Mouse (Mus musculus): ENCODE measurements around the gene Rpap3.
A peak's percentile ranks its signal among the peaks of the same experiment; 100 is the strongest.

Rpap3 gene

DNA sequence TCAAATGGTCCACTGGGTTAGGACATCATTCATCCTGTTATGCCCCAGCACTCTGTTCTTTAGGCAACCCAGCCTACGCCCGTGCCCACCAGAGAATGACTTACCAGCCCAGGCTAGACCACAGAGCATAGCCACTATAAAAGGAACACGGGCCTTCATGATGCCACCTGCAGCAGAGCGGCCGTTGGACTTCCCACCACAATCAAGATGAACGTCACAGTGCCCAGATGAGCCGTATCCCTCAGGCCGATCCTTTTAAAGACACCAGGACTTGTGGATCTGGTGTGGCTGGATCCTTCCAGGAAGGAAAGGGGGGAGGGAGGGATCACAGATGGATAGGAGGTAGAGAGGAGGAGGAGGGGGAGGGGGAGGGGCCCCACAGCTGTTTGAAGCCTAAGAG, 25.5 kb upstream of the Rpap3 start, which contains the start of gene Endou:
TSS of gene Endou (minus strand) at position 229 of the 400 bp plus-strand sequence.
- DNase-seq (ENCODE audit: low spot score in 2 of 2): no peak

DNA sequence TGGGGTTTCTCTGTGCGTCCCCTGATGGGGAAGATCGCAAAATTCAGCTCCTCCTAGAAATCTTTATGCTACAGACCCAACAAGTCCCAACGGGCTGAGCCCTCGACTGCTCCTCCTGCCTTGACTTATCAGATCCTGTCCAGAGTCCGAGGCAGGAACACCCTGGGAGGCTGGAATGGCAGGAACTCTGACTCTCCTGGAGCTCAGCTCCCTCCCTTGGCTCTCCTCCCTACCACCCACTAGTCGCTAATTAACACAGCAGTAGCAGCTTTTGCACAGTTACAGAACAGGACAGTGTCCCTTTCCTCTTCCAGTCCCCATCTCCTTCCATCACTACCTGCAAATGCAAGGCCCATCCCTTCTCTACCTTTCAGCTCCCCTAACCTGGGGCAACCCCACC, 24.7 kb upstream of the Rpap3 start:
- no peak for DNase-seq (ENCODE audit: low spot score in 2 of 2)

DNA sequence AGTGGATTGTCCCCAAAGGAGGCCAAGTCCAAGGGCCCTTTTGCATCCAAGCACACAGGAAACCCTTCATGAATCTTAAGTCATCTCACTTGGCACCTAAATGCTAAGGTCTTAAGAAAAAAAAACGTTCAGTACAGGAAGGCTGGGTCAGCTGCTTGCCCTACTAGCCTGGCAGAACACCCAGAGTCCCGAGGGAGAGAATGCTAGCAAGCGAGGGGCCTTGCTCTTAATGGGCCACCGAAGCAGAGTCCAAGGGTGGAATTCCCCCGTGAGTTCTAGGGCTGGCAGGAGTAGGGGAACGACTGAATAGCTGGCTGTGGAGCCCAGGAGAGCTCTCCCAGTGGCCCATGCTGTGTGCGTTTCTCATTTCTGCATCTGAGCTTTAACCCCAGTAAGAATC, 23.2 kb upstream of the Rpap3 start:
- DNase-seq (ENCODE audit: low spot score in 2 of 2): peak in 1 of 2 experiments; percentile 34

DNA sequence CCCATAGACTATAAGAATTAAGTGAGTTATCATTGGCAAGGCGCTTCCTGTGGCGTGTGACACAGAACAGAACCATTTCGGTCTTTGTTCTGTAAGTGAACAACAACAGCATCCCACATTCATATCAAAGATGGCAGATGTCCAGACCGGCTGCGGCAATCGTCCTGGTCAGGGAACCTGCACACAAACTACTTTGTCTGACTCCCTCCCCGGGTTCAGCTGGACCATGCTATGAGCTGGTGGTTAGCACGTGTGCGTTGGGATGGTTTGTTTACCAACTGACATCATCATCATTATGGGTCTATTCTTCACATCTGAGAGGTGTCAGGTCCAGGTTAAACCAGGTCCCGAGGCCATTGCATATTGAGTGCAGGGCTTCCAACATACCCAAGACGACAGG, 22.8 kb upstream of the Rpap3 start:
- no peak for DNase-seq (ENCODE audit: low spot score in 2 of 2)

DNA sequence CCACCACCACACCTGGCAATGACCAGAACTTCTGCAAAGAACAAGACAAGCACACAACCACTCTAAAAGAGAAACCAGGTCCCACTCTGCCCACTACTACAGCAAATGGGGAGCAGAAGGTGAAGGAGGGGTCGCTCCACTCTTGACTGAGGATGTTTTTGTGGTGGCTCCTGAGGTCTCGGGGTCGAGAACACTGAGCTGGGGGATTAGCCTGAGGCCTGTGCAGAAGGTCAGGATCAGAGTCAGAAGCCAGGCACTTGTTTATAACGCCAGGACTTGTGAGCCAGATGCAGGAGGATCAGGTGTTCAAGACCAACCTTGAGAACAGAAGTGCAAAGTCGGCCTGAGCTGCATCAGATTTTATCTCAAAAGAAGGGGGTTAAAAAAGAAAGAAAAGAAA, 21.9 kb upstream of the Rpap3 start:
- DNase-seq (ENCODE audit: low spot score in 2 of 2): no peak

DNA sequence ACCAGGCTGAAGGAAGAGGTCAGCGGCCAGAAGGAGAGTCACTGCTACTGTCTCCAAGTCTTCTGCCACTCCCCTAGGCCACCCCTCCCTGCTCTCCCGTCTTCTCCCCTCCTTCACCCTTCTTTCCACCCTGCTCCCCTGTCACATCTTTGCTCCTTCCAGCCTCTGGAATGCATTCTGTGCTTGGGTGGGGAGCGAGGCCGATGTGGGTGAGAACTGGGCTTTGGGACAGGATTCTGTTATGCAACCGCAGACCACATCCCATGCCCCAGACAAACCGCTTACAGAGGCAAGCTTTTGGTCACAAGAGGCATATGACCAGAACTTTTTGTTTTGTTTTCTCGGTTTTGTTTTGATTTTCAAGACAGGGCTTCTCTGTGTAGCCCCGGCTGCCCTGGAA, 21.4 kb upstream of the Rpap3 start:
- no peak for DNase-seq (ENCODE audit: low spot score in 2 of 2)

DNA sequence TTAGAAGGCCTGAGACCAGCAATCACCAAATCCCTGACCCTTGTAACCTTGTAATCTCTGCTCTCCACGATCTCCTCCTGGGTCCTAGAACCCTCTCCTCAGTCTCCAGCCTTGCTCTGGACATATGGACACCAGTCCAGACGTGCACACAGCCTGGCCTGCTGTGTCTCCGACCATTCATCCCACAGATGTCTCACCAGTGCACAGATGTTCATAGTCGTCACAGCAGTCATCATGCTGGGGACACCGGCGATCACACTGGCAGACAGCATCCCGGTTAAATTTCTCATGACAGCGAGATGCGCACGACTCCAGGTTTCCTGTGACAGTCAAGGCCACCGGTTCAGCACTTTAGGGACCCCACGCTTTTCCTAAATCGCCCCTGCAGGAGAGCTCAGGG, 20.7 kb upstream of the Rpap3 start:
- no peak for DNase-seq (ENCODE audit: low spot score in 2 of 2)

DNA sequence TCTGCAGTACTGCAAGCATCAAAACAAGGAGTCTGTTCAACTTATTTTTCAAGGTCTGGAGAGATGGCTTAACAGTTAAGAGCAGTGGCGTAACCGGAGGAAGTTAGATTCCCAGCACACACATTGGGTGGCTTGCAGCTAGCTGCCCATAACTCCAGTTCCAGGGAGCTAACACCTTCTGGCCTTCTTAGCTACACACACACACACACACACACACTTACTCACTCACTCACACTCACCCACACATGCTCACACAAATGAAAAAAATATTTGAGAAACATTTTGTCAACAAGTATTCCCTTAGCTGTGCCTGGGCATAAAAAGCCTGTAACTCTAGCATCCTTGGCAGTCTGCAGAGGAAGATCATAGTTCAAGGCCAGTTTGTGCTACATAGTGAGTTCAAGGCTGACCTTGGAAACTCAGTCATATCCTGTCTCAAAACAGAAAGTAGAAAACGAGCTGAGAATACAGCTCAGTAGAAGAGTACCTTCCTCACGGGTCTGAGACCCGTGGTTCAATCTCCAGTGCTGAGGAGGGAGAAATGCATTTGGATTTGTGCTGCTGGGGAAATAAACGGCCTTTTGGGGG, 19.7 kb upstream of the Rpap3 start:
- DNase-seq (ENCODE audit: low spot score in 2 of 2): no peak

DNA sequence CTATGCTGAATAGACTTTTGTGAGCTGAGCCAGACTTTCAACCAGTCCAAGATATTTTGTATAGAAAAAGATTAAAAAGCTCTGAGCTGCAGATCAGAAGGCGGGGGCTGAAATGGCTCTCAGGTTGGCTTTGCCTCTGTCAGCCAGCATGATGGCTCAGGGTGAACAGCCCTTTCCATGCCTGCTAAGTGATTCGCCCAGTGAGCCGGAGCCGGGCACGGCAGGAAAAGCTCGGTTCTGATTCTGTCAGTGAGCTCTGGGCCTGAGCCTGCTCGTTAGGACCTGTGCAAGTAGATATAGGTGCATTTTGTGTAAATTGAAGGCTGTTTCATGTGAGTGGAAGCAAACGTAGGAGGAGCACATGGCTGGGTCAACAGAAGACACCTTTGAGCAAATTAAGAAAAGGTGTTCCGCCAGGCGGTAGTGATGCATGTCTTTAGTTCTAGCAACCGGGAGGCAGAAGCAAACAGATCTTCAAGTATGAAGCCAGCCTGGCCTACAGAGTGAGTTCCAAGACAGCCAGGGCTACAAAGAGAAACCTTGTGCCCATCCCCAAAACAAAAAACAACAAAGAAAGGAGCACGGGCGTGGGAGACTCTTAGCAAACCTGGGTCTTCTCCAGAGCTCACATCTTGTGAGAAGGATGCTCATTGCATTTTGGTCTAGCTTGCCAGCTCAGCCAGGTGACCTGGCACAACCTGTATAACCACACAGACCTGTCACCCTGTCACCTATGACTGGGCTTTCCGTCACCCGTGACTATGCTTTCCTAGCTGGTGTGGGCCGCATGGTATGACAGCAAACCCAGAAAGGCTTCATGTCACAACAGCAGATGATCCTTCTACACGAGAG, 18.9 kb upstream of the Rpap3 start:
- DNase-seq (ENCODE audit: low spot score in 2 of 2): no peak

DNA sequence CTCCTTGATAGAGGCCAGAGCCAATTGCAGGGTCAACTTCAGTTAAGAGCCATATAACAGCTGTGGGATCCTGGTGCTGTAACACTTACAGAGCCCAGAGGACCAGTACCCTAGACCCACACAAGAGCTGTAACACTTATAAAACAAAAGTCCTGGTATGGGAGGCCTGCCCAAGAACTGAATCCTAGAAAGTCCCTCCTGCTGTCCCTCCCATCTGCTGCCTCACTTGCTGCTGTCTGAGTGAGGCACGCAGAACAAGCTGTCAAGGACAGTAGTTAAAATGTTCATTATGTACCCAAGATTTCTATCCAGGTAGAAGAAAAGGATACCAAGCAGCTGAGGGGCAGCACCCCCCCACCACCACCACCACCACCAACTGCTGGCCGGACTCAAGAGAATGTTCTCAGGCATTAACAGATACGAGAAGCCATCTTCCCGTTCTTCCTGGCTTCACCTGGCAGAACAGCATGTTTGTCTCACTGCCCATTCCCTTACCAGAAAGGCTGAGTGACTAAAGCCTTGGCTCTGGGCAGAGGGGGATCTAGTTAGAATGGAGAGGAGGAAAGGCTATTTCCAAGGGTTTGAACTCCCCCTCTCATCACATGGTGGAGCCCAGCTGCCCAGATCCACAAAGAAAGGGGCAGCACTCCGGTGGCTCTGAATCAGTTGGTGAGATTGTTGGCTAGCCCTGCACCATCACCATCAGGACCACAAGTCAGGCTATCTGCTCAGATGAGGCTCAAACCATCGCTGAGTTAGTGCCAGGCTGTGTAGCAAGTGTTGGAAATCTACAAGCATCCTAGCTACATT, 18.1 kb upstream of the Rpap3 start:
- DNase-seq (ENCODE audit: low spot score in 2 of 2): peak in 1 of 2 experiments; percentile 25

DNA sequence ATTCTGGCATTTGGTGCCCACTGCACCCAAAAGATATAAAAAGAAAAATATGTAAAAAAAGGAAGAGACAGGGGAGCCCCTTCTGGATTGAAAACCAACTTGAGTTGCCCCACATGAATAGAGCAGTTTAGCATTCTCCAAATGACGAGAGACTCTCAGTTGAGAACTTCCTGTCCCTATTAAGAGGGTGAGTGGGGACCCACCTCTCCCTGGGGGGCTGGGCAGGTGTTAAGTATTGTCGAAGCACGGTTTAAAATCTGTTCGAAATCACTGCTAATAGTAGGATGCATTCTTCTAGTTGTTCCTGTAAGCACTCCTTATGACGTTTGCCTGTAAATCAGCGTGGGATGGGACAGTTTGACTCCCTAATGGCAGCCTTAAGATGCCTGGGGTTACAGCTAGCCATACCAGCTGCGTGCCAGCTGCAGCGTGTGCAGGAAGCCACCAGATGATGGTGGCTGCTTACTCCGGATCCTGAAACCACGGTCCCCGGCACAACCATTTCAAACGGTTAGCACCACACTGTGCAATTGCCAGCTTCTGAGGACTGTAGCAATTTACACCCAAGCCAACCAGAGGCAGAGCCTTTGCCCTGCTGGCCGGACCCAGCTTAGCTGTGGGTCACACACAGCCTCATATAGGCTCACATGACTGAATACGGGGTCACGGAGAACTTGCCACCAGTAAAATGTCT, 15.5 kb upstream of the Rpap3 start:
- no peak for DNase-seq (ENCODE audit: low spot score in 2 of 2)

DNA sequence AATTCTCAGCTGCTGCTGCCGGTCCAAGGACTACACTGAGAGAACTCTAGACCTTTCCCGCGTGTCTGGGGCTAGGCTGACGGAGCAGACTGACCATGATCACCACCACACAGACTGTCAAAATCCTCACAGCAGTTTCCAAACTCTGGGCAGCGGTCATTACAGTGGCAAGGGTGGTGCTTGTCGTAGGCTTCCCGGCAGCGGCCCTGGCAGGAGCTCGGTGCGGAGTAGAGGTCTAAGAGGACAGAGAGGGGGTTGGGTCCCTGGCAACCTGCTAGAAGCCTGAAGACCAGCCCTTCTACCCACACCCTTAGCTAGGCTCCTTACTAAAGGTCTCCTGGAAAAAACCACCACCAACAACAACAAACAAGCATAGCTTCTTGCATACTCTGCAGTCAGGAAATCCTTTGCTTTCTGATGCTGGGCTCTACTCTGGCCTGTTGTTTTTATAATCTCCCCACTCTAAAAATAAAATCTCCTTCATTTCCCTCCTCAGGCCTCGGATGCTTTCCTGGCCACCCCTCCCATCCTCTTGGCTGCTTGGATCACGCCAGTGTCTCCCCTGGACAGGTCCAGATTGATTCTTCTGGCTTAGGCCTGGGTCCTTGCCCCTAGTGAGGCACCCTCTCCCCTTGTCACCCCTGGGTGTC, 14.5 kb upstream of the Rpap3 start:
- DNase-seq (ENCODE audit: low spot score in 2 of 2): no peak

DNA sequence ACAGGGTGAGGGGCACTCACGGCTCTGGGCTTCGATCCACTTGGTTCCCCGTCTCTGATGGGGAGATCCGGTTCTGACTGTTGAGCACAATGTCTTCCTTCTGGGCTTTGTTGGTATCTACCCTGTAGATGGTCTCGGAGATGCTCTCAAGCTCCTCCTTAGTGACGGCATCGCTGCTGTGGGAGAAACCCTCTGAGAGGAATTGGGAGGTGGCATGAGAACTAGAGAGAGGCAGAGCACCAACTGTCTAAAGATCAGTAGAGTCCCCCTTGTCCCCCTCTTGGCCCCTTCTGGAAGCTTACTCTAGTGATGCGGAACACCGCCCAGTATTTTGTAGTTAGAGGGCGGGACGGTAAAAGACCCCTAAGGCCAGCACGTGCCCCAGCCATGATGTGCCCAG, 13.9 kb upstream of the Rpap3 start:
- DNase-seq (ENCODE audit: low spot score in 2 of 2): no peak

DNA sequence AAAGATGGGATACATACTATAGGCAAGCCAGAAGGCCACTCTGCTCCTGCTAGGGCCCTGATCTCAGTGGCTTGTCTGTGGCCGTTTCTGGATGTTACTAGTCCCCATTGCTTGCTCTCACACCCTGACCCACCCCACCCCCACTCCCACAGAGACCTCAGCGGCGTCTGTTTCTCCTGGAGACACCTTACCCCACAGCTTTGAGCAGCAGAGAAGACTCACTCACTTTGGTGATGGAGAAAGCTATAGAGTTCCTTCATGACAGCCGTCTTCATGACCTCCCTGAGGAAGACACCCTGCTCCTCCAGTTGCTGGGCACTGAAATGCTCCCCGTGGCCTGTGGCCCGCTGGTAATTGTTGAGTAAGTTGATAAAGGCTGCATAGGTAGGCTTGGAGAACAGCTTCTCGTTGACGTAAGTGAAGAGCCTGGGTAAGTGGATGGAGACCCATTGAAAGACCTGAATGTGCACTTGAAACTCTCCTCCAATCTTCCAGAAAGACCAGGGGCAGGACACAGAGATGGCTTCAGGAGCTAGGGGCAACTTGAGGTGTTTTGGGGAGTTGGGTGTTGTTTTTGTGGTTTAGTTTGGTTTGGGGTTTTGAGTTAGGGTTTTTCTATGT, 13.0 kb upstream of the Rpap3 start:
- no peak for DNase-seq (ENCODE audit: low spot score in 2 of 2)

DNA sequence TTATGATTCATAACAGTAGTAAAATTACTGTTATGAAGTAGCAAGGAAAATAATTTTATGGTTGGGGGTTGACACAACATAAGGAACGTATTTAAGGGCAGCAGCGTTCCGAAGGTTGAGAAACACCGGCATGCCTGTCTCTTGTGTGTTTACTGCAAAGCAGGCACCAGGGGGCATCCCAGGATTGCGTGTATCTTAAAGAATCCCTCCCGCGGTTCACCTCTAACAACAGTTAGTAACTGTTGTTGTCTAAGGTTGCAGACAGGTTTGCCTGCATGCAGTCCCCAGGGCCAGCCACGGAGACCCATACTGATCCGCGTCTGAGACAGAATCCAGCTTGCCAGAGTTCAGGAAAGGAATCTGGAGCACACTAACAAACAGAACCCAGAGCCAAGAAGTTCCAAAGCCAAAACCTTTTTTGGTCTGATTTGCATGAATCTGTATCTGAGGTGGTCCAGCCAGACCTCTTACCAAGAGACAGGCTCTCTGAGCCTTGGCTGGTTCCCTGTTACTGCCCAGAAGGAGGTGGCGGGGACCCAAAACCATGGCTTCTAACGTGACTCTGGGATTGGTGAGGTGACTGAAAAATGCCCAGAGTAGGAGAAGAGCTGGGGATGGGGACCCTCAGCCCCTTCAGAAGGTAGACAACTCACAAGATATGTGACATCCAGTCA, 12.4 kb upstream of the Rpap3 start:
- DNase-seq (ENCODE audit: low spot score in 2 of 2): peak in 1 of 2 experiments; percentile 49

DNA sequence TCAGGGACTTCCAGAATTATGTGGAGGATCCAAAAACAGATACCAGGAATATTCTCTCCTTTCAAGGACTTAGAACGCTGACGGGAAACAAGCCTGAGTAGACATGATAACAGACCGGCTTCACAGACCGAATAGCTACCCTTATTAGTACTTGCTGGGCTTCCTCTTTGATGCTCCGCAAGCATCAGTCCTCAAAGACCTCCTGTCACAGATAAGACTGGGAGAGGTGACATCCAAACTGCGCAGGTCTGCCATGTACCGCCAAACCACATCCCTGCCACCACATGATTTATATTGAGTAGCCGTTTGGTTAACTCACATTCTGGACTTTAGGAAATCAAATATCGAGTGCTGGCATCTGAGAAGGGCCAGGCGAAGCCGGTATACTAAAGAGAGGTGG, 11.2 kb upstream of the Rpap3 start:
- no peak for DNase-seq (ENCODE audit: low spot score in 2 of 2)

DNA sequence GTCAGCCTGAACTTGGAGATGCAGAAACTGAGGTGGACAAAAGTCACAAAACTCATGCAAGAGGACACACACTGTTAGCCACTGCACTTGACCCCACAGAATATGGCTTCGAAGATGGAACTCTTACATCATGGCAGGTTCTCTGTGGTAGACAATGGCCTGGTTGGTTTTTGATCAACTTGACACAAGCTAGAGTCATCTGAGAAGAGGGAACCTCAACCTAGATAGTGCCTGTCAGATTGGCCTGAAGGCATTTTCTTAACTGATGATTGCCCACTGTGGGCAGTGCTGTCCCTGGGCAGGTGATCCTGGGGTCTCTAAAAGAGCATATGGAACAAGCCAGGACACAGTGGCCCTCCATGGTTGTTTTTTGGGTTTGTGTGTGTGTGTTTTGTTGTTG, 10.1 kb upstream of the Rpap3 start:
- DNase-seq (ENCODE audit: low spot score in 2 of 2): no peak

DNA sequence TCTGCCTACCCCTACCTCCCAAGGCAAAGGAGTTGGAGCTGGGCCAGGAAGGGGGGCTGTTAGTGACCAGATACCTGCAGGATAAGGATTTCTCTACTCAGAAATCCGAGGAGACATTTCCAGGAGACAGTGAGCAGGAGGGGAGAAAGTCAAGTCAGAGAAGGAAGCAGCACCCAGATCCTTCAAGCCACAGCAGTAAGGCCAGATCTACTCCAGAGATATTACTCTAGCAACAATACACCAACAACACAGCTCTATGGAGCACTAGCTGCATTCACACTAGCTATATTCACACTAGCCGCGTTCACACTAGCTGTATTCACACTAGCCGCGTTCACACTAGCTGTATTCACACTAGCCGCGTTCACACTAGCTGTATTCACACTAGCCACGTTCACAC, 9.5 kb upstream of the Rpap3 start:
- DNase-seq (ENCODE audit: low spot score in 2 of 2): no peak

DNA sequence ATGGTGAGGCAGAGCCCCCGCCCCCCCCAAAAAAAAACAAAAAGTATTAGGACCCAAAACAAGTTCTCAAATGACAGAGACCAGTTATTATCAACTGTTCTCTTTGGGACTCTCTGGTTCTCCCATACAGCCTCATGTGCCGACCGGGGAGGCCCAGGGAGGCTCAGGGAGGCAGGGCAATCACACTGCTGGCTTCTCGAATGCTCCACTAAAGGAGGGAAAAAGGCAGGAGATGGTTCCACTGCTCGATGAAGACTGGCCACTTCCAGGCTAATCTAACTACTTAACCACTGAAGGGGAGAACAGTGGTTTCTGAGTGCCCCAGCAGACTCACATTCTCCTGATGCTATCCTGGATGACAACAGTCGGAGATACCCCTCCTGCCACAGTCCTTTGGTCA, 6.9 kb upstream of the Rpap3 start:
- no peak for DNase-seq (ENCODE audit: low spot score in 2 of 2)

DNA sequence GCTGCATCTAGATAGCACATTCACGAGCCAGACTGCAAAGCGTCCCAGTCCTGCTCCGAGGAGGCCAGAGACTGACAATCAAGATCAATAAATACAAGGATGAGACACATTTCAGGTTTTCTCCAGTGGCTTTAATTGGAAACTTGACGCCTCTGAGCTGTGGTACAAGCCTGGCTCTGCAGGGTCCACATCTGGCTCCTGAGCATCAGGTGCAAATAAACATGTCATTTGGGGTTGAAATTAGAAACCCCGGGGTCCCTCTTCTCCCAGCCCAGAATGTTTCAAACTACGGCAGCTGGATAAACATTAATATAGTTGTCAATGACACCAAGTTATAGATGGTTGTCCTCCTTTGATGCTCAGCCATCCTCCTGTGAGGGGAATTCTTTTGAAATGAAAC, 5.3 kb upstream of the Rpap3 start:
- no peak for DNase-seq (ENCODE audit: low spot score in 2 of 2)

DNA sequence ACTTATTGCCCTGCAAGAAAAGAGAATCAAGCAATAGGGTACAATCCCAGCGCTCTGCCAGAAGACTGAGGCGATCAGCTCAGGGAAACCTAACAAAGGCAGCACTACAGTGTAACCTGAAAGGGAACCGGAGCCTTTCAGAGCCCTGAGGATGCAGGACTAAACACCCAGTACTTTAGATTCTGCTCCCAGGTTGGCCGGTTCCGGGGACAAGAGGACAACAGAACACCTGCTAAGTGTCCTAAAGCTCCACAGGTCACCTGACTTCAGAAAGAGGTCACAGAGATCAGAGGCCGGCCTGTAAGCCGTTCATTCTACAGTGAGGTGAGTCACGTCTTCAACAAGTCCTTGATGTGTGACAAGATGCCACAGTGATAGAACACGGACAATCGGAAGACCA, 9.0 kb downstream of the Rpap3 start:
- no peak for DNase-seq (ENCODE audit: low spot score in 2 of 2)

All from frontal cortex, postnatal 36 days (tissue).